23 mouse cellular contexts compared by ENCODE assay signal in the genomic region with DNA sequence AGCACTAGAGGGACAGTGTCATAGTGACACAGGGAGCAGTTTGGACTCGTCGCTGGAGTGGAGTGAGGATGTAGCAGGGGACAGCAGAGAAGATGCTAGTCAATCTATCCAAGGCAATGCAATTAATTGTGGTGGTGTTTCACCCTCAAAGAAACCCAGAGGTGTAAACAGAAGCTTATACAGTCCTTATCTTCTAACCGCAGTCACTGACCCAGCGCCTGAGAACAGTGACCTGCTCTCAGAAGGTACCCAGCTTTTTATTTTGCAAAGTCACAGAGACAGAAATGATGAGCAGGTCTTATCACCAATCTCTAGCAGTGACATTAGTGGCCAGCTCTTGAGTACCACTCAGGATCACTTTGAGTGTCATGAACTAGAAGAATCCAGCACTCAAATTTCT.
"Had no signal": no experiment of that assay in that cellular context is flagged by ENCODE, and none has a peak within 500 bp of the region (broad histone marks: within the 10 kb centered on the region; RNA-seq: fewer than 3 reads in every experiment).

No protein-coding gene starts in this region.

- ATAC-seq: hindbrain, embryonic 16.5 days; inflammation-experienced regulatory T-cells, adult 6 months; intestine, embryonic 15.5 days; intestine, postnatal 0 days had no signal

- H3K9ac ChIP-seq: heart, embryonic 12.5 days; hindbrain, embryonic 12.5 days; hindbrain, embryonic 14.5 days; intestine, embryonic 15.5 days; limb, embryonic 12.5 days had no signal

- H3K9me3 ChIP-seq: heart, embryonic 10.5 days; heart, embryonic 12.5 days; hindbrain, embryonic 10.5 days; hindbrain, embryonic 12.5 days; intestine, embryonic 15.5 days; limb, embryonic 10.5 days; limb, embryonic 12.5 days had no signal

- DNase-seq: gastrocnemius, adult 2 months; gastrocnemius, postnatal 10 days; gastrocnemius, postnatal 25 days; heart, adult 18-20 months; heart, postnatal 10 days; heart, postnatal 4 days; kidney, adult 18-20 months; kidney, adult 8-10 months; kidney, postnatal 10 days; kidney, postnatal 36 days; layer of hippocampus, adult 9-11 months; layer of hippocampus, postnatal 36 days had no signal

- H3K4me2 ChIP-seq: heart, embryonic 12.5 days; hindbrain, embryonic 12.5 days; hindbrain, embryonic 14.5 days; intestine, embryonic 15.5 days; limb, embryonic 12.5 days had no signal

- H3K27ac ChIP-seq: gastrocnemius, adult 2 months; heart, embryonic 10.5 days; hindbrain, embryonic 10.5 days; hindbrain, embryonic 12.5 days; hindbrain, embryonic 14.5 days; intestine, embryonic 15.5 days; limb, embryonic 10.5 days; limb, embryonic 12.5 days had no signal

- H3K4me3 ChIP-seq: gastrocnemius, adult 2 months; heart, embryonic 10.5 days; heart, embryonic 12.5 days; hindbrain, embryonic 10.5 days; hindbrain, embryonic 12.5 days; intestine, embryonic 15.5 days; limb, embryonic 10.5 days; limb, embryonic 12.5 days had no signal

- H3K4me1 ChIP-seq: heart, embryonic 10.5 days; heart, embryonic 12.5 days; hindbrain, embryonic 10.5 days; hindbrain, embryonic 12.5 days; intestine, embryonic 15.5 days; limb, embryonic 10.5 days; limb, embryonic 12.5 days had no signal

- H3K27me3 ChIP-seq: heart, embryonic 12.5 days; hindbrain, embryonic 12.5 days; intestine, embryonic 15.5 days; limb, embryonic 12.5 days had no signal
